Mouse (Mus musculus): ENCODE measurements at regions not wholly inside any gene's neighbourhood (a gene's known extent, or its start where the extent isn't known, plus 50 kb on each side); places are given as distances from the start of the nearest gene placed in this dataset.
A peak's percentile ranks its signal among the peaks of the same experiment; 100 is the strongest.

DNA sequence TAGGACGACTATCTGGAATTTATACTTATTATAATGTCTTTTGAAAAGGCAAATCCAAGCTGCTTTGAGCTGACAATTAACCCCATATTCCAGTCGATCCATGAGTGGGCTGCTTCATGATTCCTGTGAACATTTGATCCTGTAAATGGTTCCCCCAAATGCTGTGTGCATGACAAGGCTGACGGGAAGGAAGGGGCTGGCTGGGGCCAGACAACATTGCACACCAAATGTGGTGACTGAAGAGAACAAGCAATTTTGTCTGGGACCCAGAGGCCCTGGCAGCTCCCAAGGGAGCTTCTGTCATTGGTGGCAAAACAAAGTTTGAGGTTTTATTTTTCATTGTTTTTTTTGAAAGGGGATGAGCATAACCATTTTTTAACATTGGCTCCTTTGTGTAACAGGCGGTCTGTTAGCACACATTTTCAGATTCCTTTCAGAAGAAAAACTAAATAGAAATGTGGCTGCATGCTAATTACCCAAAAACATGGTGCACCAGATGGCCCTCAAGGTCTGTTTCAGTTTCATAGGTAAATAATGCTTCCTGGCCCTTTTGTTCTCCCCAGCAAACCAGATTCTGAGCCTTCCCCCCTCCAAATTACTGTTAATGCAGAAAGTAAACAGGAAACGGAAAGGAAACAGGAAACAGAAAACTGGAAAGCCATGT is 348.6 kb upstream of the Cd180 start:
- no peak for DNase-seq (ENCODE audit: inconsistent age in 2 of 2, low spot score in 1 of 2)

DNA sequence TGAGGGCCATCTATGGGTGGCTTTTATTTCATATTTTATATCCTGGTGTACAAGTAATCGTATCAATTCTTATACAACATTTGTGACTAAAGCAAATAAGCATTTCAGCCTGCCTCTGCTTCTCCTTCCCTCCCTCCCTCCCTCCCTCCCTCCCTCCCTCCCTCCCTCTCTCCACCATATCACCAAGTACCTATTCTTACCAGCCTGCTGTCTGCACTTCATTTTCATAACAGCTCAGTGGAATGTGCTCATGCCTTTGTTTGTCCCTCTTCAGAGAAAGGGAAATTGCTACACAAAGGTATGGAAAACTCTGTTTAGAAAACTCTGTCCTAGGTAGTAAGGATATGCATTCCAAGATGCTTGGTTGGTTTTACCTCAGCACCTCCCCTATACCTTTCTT is 343.9 kb upstream of the Cd180 start:
- no peak for DNase-seq (ENCODE audit: inconsistent age in 2 of 2, low spot score in 1 of 2)

DNA sequence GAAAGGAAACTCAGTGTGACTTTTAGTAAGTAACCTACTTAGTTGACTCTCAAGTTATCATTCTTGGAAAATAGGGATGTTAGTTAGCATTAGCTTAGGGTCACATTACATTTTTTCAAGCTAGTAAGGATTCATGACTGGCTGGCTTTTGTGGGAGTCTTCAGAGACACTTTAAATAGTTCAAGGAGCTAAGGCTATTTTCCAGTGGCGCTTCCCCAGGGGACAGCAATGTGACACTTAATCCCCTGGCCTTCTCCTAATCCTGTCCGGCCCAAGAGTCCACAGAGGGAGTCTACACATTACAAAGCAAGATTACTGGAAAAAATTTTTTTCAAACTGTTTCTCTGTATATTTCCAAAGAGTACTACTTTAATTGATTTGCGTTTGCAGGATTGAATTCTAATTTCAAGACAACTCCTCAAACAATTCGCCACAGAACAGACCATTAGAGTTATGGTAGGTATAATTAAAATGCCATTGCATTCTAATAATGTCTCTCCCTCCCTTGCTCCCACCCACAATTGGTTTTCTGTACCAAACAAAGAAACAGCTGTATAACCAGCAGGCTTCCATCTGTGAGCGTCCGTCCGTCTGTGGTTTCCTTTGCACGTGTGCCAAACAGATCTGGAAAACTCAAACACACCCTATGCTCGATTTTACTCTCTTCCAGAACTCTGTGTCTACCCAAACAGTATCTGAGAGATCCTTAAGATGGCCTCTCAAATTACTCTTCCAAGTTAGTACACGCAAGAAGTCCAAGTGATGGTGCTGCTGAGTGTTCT is 341.1 kb upstream of the Cd180 start:
- DNase-seq (ENCODE audit: inconsistent age in 2 of 2, low spot score in 1 of 2), result no peak

DNA sequence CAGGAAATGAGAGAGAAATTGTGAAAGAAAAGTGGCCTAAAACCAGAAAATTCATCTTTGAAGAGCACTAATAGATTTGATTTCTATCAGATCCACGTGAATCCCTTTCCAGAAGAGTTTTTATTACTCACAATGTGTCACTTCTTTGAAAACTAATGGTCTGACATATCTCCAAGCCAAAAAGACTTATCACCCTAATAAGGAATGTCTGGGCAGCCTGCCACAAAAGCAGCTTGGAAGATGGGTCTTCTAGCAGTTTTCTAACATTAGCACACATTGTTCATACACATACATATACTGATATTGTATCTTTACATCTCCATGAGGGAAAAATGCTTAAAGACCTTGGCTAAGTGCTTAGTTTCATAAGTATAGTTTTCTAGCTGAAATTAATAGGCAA is 337.8 kb upstream of the Cd180 start:
- DNase-seq (ENCODE audit: inconsistent age in 2 of 2, low spot score in 1 of 2), result peak in 1 of 2 experiments; percentile 51

DNA sequence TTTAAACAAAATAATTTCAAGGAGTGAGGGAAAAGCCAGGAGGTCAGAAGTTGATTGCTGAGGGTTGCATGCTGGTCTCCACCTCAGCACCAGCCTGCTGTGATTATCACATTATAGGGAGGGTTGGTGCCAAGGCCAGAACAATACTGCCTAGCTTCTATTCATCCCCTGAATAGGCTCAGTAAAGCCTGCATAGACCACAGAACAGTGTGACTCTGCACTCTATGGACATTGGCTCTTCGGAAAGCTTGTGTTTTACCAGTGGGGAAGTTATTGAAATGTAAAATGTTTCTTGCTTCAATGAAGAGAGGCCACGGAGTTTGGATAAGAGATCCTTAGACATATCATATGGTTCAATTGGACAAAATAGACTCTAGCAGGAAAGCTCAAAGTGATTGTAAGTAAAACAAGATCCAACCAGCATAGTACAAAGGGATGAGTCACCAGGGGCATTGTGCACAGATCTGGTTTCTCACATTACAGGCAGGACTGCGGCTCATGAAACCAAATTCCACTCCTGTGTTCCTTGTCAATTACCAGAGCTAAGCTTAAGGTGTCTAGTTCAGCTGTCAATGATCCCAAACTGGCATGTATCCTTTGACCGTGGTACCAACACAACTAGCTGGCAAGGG is 320.8 kb upstream of the Cd180 start:
- DNase-seq (ENCODE audit: inconsistent age in 2 of 2, low spot score in 1 of 2), result no peak

DNA sequence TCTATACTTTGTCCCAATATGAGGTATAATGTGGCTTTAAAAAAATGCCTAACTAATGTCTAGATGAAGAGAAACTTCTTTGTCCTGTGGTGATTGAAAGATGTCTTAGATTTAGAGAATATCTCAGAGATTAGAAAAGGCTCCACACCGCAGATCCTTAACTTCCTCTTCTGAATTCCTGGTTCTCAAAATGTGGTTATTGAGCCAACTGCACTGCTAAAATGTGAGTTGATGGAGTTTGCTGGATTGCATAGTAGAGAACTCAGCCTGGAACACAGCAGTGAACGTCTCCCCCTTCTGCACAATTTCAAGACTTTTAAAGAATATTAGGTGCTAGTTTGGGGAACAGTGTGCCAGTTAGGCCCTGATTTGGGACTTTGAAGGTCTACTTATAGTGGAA is 312.7 kb upstream of the Cd180 start:
- no peak for DNase-seq (ENCODE audit: inconsistent age in 2 of 2, low spot score in 1 of 2)

DNA sequence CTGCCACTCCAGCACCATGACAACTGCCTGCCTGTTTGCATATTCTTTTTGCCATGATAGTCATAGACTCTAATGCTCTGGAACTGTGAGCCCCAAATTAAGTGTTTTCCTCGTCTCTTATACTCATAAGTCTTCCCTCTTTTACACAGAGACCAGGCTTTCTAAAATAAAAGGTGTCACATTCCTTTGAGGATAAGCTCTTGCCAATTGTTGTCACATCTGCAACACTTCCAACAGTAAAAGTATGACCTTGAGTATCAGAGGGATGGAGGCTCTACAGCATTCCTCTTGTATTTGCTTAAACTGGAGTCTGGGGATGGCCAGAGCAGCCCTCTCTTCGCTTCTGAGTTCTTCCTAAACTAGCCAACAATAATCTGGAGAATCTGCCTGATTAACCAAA is 301.4 kb upstream of the Cd180 start:
- no peak for DNase-seq (ENCODE audit: inconsistent age in 2 of 2, low spot score in 1 of 2)

DNA sequence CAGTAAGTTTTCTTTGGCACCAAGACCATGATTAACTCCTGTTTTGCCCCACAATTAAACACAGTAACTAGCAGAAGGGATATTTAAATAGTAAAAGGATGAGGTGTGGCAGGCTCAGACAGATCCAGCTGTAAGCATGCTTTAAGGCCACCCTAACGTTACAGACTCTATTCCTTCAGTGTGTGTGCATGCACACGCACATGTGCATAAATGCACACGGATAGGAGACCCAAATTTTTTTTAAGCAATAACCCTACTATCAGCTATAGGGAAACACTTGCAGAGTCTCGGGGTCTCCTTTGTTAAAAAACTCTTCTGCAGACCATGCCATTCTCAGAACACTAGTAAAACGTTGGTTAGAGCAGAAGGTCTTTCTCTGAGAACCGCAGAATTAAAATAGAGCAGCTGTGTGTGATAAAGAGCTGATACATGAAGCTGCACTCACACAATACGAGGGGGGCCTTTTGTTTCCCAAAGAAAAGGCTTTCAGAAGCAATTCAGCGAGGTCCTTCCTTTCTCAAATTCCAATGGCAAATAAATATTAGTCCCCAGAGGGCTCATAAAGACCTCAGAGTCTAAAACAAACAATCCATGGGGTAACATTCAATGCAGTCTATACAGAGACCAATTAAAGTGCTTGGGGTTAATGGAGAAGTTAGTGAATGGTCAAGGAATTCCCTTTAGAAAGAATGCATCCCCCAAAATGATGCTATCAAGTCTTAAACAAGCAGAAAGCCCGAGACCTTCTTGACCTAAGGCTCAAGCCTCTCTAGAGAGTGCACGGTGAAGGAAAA is 300.3 kb upstream of the Cd180 start:
- DNase-seq (ENCODE audit: inconsistent age in 2 of 2, low spot score in 1 of 2), result no peak

DNA sequence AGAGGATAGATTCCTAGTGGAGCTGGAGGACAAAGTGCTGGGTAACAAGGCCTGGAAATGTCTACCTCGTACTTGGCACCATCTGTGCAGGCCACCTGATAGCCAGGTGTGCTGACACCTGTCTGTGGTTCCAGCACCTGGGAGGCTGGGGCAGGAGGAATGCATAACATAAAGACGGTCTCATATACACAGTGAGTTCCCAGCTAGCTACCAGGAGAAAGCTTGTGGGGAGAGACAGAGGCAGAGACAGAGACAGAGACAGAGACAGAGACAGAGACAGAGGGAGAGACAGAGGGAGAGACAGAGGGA is 299.7 kb upstream of the Cd180 start:
- no peak for DNase-seq (ENCODE audit: inconsistent age in 2 of 2, low spot score in 1 of 2)

DNA sequence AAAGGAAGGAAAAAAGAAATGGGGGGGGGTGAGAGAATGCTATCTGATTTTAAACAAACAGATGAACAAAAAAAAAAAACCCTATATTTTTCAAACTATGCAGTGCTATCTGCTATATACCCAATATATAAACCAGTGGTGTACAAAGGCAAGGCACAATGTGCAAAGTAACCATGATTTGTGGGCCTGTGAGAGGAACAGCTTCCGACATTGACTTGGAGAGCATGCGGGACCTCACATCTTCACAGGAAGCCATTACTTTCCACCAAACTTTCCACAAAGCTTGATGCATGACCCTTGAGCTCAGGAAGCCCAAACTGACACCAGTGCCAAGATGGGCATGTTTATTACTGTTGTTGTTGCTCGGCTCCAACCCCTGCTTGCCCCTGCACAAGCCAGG is 299.3 kb upstream of the Cd180 start:
- no peak for DNase-seq (ENCODE audit: inconsistent age in 2 of 2, low spot score in 1 of 2)

DNA sequence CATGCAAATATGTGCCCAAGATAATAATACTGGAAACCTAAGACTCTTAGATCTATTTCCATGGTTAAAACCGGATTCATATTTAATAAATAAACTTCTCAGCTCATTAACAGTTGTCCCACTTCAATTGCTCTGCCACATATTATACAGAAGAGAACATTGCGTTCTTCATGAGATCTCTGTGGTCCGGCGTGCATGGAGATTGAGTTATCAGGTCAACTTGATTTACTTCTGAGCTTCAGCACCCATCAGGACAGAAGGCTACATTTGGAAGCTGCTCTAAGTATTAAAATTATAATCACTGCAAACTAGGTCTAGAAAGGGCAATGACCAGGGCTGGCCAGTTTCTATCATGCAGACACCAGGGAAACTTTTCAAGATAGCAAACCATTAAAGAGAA is 295.9 kb upstream of the Cd180 start:
- no peak for DNase-seq (ENCODE audit: inconsistent age in 2 of 2, low spot score in 1 of 2)

DNA sequence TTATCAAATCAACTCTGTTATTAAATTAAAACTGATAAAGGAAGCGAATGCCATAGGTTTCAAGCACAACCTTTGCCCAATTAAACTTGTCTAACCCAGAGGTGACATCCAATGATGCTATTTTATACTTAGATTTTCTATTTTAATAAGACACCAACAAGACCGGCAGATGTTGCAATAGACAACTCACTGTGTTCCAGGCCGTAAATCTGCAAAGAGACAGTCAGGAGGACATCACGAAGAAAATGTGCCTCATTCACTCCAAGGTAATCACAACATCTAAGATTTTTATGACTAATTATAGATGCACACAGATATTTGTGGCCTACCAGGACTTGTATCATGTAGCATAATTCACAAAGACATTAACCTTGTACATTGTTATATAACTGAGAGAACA is 281.5 kb upstream of the Cd180 start:
- DNase-seq (ENCODE audit: inconsistent age in 2 of 2, low spot score in 1 of 2), result peak; percentile 18 to 66

DNA sequence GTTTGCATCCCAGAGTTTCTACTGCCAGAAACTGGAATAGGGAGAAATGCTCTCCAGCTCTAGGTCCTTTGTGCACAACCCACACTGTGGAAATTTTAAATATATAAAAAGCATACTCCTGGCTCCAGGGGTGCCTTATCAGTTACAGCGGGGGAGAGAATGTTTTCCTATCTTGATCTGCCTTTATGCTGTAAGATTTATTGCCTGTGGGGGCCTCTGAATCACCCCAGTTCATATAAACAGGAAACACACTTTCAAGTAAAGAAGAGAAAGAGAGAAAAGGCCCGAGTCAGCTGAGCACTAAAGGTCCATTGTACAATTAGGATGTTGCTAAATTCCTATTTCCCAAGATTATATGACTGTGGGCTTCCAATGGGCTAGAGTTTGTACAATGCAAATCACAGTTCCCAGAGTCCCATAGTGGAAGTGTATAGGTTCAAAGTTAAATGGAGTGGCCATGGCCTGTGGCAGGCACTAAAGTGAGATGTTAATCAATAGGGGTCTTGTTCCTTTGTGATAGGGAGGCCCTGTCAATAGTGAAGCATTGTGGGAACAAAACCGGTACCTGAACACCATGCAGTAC is 258.9 kb upstream of the Cd180 start:
- DNase-seq (ENCODE audit: inconsistent age in 2 of 2, low spot score in 1 of 2), result no peak

DNA sequence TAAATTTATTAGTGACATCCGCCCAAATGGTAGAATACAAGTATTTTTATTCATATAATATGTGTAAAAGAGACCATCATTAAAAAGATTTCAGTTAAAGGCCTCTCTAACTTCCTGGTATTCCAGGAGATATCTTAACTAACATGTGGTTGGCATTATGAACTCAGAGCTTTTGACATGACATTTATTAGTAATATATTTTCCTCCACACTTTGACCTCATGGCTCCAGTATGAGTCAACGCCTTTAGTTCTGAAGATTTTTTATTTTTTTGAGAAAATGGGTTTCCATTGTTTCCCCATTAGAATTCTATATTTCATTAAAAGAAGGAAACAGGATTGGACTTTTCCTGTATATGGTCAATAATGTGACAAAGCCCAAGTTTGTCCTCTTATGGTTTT is 250.7 kb upstream of the Cd180 start:
- DNase-seq (ENCODE audit: inconsistent age in 2 of 2, low spot score in 1 of 2), result no peak

DNA sequence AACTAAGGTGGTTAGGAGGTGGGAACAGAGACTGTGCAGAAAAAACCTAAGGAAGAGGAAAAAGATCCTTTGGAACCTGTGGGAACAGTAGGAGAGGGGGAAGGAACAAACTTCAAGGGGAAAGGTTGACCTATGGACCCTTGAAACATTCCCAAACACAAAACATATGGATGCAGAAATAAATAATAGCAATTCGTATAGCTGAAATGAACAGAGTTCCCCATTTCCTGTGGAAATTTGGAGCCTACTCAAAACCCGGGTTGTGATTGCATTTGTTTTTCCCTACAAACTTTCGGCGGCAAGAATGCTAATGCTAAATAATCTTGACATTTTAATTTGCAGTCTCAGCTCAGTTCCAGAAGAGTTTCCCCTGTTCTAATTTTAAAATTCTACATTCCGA is 246.0 kb upstream of the Cd180 start:
- DNase-seq (ENCODE audit: inconsistent age in 2 of 2, low spot score in 1 of 2), result no peak

DNA sequence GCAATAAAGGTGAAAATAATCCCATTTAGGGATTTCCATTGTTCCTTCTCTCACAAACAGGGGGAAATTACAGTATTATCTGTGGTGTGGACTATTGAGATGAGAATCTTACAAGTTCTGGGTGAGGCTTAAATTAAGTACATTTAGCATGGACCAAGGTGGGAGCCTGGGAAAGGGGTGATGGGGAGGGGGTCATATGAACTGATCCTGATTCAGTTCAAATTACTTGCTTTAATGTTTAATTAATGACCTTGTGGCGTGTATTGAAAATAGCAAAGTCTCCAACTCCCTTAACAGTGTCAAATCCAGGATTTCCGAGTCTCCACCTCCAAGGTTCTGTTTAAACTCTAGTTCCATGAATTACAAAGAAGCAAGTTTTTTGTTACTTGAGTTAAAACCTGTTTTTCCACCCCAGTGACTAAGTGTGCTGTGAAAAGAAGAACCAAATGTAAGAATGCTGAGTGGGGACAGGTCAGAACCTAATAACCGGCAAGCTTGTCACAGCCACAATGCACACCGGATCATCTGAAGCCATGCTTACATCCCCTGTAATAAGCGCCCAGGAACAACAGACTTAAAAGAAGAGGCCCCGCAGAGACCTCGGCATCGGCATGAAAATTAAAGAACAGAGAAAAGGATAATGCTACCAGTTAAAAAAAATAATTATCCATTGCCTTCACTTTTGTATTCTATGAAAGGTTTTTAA is 243.8 kb upstream of the Cd180 start:
- DNase-seq (ENCODE audit: inconsistent age in 2 of 2, low spot score in 1 of 2), result no peak

DNA sequence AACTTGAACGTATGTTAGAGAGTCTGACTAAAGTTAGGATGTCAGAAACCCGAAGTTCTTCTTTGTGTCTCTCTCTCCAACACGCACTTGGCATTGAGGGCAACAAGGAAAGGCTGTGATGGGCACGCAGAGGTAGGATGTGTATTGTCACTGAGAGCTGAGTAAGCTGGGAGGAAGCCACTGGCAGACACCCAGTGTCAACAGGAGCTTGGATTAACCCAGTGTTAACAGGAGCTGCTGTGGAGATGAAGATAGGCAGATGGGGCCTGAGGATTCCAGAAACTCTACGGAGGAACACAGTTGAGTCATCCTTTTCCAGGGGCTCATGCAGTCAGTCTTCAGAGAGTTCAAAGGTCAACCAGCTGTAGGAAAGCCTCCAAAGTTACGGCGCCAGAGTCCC is 242.2 kb upstream of the Cd180 start:
- no peak for DNase-seq (ENCODE audit: inconsistent age in 2 of 2, low spot score in 1 of 2)

DNA sequence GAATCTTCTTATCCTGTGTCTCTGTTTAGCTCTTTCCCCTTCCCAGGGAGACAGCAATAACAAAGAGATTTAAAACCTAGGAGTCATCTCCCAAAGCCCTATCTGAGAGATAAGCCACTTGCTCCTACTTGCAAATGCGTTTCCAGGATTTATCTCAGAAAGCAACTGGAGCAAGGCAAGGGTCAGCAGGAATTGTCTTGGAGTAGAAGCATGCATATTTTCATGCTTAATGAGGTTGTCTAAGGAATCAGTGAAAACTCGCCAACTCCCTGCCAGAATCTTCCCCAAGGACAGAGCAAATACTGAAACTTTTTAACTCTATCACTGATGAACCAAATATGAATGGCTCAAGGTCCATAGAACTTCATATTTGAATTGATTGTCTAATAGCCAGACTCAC is 234.6 kb upstream of the Cd180 start:
- no peak for DNase-seq (ENCODE audit: inconsistent age in 2 of 2, low spot score in 1 of 2)

DNA sequence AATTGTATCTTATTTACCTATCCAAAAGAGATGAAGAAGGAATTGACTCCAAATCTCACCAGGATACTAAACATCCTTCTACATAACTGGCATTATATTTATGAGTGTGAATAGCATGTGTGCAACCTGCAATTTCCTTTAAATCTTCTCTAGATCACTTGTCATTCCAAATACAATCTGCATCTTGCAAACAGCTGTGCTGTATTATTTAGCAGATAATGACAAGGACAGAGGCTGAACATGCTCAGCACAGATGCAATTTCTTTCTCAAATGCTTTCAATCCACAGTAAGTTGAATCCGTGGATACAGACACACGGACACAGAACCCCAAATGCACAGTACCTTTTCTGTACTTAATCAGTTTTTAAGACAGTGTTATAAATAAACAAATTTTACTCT is 229.4 kb upstream of the Cd180 start:
- no peak for DNase-seq (ENCODE audit: inconsistent age in 2 of 2, low spot score in 1 of 2)

DNA sequence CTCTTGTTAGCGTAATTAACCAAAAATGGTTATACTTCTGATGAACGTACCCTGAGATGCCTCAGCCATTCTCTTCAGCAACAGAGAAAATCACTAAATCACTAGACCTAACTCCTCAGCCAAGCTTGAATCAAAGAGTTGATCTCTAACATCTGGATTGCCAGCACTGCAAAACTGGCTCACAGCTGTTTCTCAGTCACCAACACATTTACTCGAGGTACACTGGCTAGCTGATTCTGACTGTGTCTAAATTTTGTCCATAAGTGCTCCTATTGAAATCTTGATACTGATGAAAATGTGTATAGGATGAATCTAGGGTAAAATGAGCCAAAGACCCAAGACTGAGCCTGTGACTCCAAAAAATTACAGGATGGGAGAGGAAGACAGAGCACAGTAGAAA is 211.5 kb upstream of the Cd180 start:
- no peak for DNase-seq (ENCODE audit: inconsistent age in 2 of 2, low spot score in 1 of 2)

DNA sequence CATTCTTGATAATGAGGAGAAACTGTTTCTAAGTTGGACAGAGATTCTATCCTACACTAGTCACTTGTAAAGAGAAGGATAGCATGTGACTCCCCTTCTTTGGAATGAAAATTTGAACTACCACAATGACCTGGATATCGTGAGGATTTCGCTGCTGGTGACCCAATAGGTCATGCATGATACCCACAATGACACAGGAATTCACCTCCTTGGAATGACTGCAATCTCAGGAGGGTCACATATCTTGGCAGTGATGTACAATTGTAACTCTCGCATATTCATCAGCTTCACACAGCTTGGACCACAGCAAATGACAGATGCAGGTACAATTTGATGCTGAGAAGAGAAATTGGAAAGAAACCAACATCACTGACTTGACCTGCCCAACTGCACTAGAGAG is 210.9 kb upstream of the Cd180 start:
- no peak for DNase-seq (ENCODE audit: inconsistent age in 2 of 2, low spot score in 1 of 2)
